Mouse (Mus musculus) lung, embryonic 14.5 days (tissue): Measurements from ENCODE around the gene Slc22a18. TPM values are rescaled to one million over a fixed set of nuclear protein-coding genes. Genes with fewer than 3 reads are reported as not detected.
"Not testable (repeated sequence)": the region's sequence is repeated elsewhere in the genome, so short reads cannot be mapped to it uniquely, and the experiment has no call there.

ENCODE experiments used
- ATAC-seq: fragments of 200-750 bp; cut with Nextera tagmentation; 2 replicates; pipeline ENCODE4 v1.8.0; 2017; ENCODE audit warnings: mild to moderate bottlenecking, moderate TSS enrichment, moderate library complexity; ENCODE audit not compliant: insufficient read depth
- DNase-seq: peaks from one replicate; pipeline ENCODE4 v3.0.0-alpha.2; 2015
- H3K27ac ChIP-seq: fragments of 300-500 bp; sonication (generic); 2 replicates; pipeline ENCODE4 v1.5.1; 2014; ENCODE audit warnings: low read depth, mild to moderate bottlenecking, moderate library complexity
- H3K27me3 ChIP-seq: fragments of 300-500 bp; sonication (generic); 2 replicates; pipeline ENCODE4 v1.6.1; 2014; ENCODE audit warnings: low read length, control low read depth; ENCODE audit not compliant: insufficient read depth
- H3K36me3 ChIP-seq: fragments of 300-500 bp; sonication (generic); 2 replicates; pipeline ENCODE4 v1.6.1; 2014; ENCODE audit warnings: control low read depth; ENCODE audit not compliant: insufficient read depth
- H3K4me1 ChIP-seq: fragments of 300-500 bp; sonication (generic); 2 replicates; pipeline ENCODE4 v1.6.1; 2014; ENCODE audit warnings: antibody characterized with exemption, control low read depth; ENCODE audit not compliant: insufficient read depth
- H3K4me2 ChIP-seq: fragments of 300-500 bp; sonication (generic); 2 replicates; pipeline ENCODE4 v1.6.1; 2014; ENCODE audit warnings: mild to moderate bottlenecking
- H3K4me3 ChIP-seq: fragments of 300-500 bp; sonication (generic); 2 replicates; pipeline ENCODE4 v1.5.1; 2014; ENCODE audit warnings: low read depth, low read length
- H3K9ac ChIP-seq: fragments of 300-500 bp; sonication (generic); 2 replicates; pipeline ENCODE4 v1.6.1; 2014
- H3K9me3 ChIP-seq: fragments of 300-500 bp; sonication (generic); 2 replicates; pipeline ENCODE4 v1.6.1; 2016; ENCODE audit warnings: low read depth, low read length, control low read depth
- CTCF ChIP-seq: IDR thresholded peaks from 2 replicates; pipeline ENCODE4 v1.5.1; 2016; ENCODE audit warnings: antibody characterized with exemption, low read depth
- WGBS: fragments of 180-500 bp; shearing (Covaris S2); extraction: QIAGEN DNeasy Blood & Tissue Kit; methylation state at CpG from one replicate; pipeline ENCODE4 v1.1.7; 2014; 5-methylcytosine and 5-hydroxymethylcytosine counted together
- polyA plus RNA-seq: library from polyadenylated mRNA; unstranded; fragments of >200 nt; fragmentation: Nextera tagmentation; extraction: Ambion mirVana; gene quantifications from 2 replicates; pipeline ENCODE4 v1.2.1, GENCODE M21; 2014

The Slc22a18 gene
- polyA plus RNA-seq, 1 experiment from 2014 or later = 1.4 TPM

- Histone ChIP-seq H3K36me3 (peaks cover 39% of the 10 kb centered on the region), H3K9me3 (no peaks in the 10 kb centered on the region), H3K27me3 (no peaks in the 10 kb centered on the region), H3K4me2 (no peak overlapping the region), H3K4me1 (no peaks in the 10 kb centered on the region), H3K9ac (no peak overlapping the region), H3K27ac (no peak overlapping the region), H3K4me3 (no peak overlapping the region)
- no peak for ATAC-seq
- no peak for DNase-seq
- TF ChIP-seq CTCF = no peak
Observed at GRCm38 (mm10) chr7:143511335-143511712, 37.8 kb downstream of the Slc22a18 start.

GRCm38 (mm10) chr7:143513763-143514415 is 40.4 kb downstream of the Slc22a18 start:
- Histone ChIP-seq H3K4me1 (no peaks in the 10 kb centered on the region), H3K27ac (no peak overlapping the region), H3K27me3 (no peaks in the 10 kb centered on the region), H3K36me3 (peaks cover 64% of the 10 kb centered on the region), H3K4me3 (no peak overlapping the region), H3K9me3 (no peaks in the 10 kb centered on the region), H3K9ac (no peak overlapping the region), H3K4me2 (no peak overlapping the region)
- ATAC-seq = no peak
- WGBS = 87% methylated on average over 10 of the region's 10 CpGs
- no peak for DNase-seq
- TF ChIP-seq CTCF = no peak

- Histone ChIP-seq H3K4me2 (no peak overlapping the region), H3K4me3 (no peak overlapping the region), H3K27me3 (no peaks in the 10 kb centered on the region), H3K4me1 (no peaks in the 10 kb centered on the region), H3K9me3 (no peaks in the 10 kb centered on the region), H3K36me3 (peaks cover 70% of the 10 kb centered on the region), H3K27ac (no peak overlapping the region), H3K9ac (no peak overlapping the region)
- WGBS = 85% methylated on average over 4 of the region's 4 CpGs
- ATAC-seq (no peak), DNase-seq (no peak)
- TF ChIP-seq CTCF = no peak
Observed at GRCm38 (mm10) chr7:143514416-143514768, 40.9 kb downstream of the Slc22a18 start.

GRCm38 (mm10) chr7:143519333-143519732 is 45.8 kb downstream of the Slc22a18 start:
- no peak for DNase-seq
- no peak for ATAC-seq
- no peak overlapping the region for H3K4me2 ChIP-seq
- no peaks in the 10 kb centered on the region for H3K27me3 ChIP-seq
- H3K36me3 ChIP-seq = peaks cover 99% of the 10 kb centered on the region
- H3K4me3 ChIP-seq = no peak overlapping the region
- no peaks in the 10 kb centered on the region for H3K4me1 ChIP-seq
- no peak overlapping the region for H3K9ac ChIP-seq
- no peak for TF ChIP-seq CTCF
- H3K27ac ChIP-seq = no peak overlapping the region
- no peaks in the 10 kb centered on the region for H3K9me3 ChIP-seq
- WGBS = 73% methylated on average over 4 of the region's 4 CpGs

- H3K36me3 ChIP-seq = peaks cover 99% of the 10 kb centered on the region
- ATAC-seq = no peak
Observed at GRCm38 (mm10) chr7:143532410-143532809, 58.9 kb downstream of the Slc22a18 start.

GRCm38 (mm10) chr7:143533284-143533683 is 59.7 kb downstream of the Slc22a18 start:
- Histone ChIP-seq H3K36me3 (peaks cover 99% of the 10 kb centered on the region), H3K27ac (no peak overlapping the region), H3K27me3 (no peaks in the 10 kb centered on the region), H3K9me3 (no peaks in the 10 kb centered on the region), H3K4me2 (no peak overlapping the region), H3K9ac (no peak overlapping the region), H3K4me3 (no peak overlapping the region), H3K4me1 (no peaks in the 10 kb centered on the region)
- TF ChIP-seq CTCF = no peak
- ATAC-seq (no peak), DNase-seq (no peak)
- WGBS = 75% methylated on average over 2 of the region's 2 CpGs

More at GRCm38 (mm10) chr7:143532410-143532809, 58.9 kb downstream of the Slc22a18 start:
- Histone ChIP-seq H3K4me1 (no peaks in the 10 kb centered on the region), H3K27ac (no peak overlapping the region), H3K27me3 (no peaks in the 10 kb centered on the region), H3K4me2 (no peak overlapping the region), H3K4me3 (no peak overlapping the region), H3K9ac (no peak overlapping the region), H3K9me3 (no peaks in the 10 kb centered on the region)
- no peak for TF ChIP-seq CTCF
- WGBS = 87% methylated on average over 1 of the region's 1 CpGs
- no peak for DNase-seq

- no peak for DNase-seq
- no peak overlapping the region for H3K4me2 ChIP-seq
- H3K27me3 ChIP-seq = no peaks in the 10 kb centered on the region
- H3K4me3 ChIP-seq = no peak overlapping the region
- no peak overlapping the region for H3K9ac ChIP-seq
- H3K36me3 ChIP-seq = peaks cover 89% of the 10 kb centered on the region
- no peak for ATAC-seq
- H3K9me3 ChIP-seq = no peaks in the 10 kb centered on the region
- H3K4me1 ChIP-seq = no peaks in the 10 kb centered on the region
- H3K27ac ChIP-seq = no peak overlapping the region
- 87% methylated on average over 3 of the region's 3 CpGs for WGBS
- TF ChIP-seq CTCF = no peak
Observed at GRCm38 (mm10) chr7:143536251-143536650, 62.7 kb downstream of the Slc22a18 start.

- ATAC-seq, H3K4me1 ChIP-seq, H3K27ac ChIP-seq, H3K9ac ChIP-seq, H3K9me3 ChIP-seq, H3K4me3 ChIP-seq, H3K4me2 ChIP-seq, DNase-seq, H3K27me3 ChIP-seq: not testable (repeated sequence)
- H3K36me3 ChIP-seq = peaks cover 71% of the 10 kb centered on the region
- 88% methylated on average over 6 of the region's 6 CpGs for WGBS
Observed at GRCm38 (mm10) chr7:143538229-143538628, 64.7 kb downstream of the Slc22a18 start.
